Mouse (Mus musculus) liver, embryonic 15.5 days (tissue): ENCODE results near the gene Sertad3. TPM values are rescaled to one million over a fixed set of nuclear protein-coding genes. Genes with fewer than 3 reads are reported as not detected.
A peak's percentile ranks its signal among the peaks of the same experiment; 100 is the strongest.

Experiments used
- ATAC-seq: fragments of 200-750 bp; cut with Nextera tagmentation; 2 replicates; pipeline ENCODE4 v1.8.0; 2017; ENCODE audit warnings: moderate number of reproducible peaks, mild to moderate bottlenecking, moderate library complexity; ENCODE audit not compliant: insufficient read depth
- H3K27ac ChIP-seq: fragments of 300-500 bp; sonication (generic); replicated peaks from 2 replicates; pipeline ENCODE4 v1.5.1; 2015; ENCODE audit warnings: mild to moderate bottlenecking, inconsistent platforms
- H3K27me3 ChIP-seq: fragments of 300-500 bp; sonication (generic); 2 replicates; pipeline ENCODE4 v1.6.1; 2015; ENCODE audit warnings: mild to moderate bottlenecking, inconsistent platforms
- H3K36me3 ChIP-seq: fragments of 300-500 bp; sonication (generic); replicated peaks from 2 replicates; pipeline ENCODE4 v1.6.1; 2015; ENCODE audit warnings: moderate library complexity, mild to moderate bottlenecking, inconsistent platforms
- H3K4me1 ChIP-seq: fragments of 300-500 bp; sonication (generic); replicated peaks from 2 replicates; pipeline ENCODE4 v1.6.1; 2015; ENCODE audit warnings: inconsistent platforms
- H3K4me2 ChIP-seq: fragments of 300-500 bp; sonication (generic); 2 replicates; pipeline ENCODE4 v1.6.1; 2015; ENCODE audit warnings: moderate library complexity, mild to moderate bottlenecking, inconsistent platforms
- H3K4me3 ChIP-seq: fragments of 300-500 bp; sonication (generic); replicated peaks from 2 replicates; pipeline ENCODE4 v1.5.1; 2015; ENCODE audit warnings: mild to moderate bottlenecking, inconsistent platforms
- H3K9ac ChIP-seq: fragments of 300-500 bp; sonication (generic); 2 replicates; pipeline ENCODE4 v1.6.1; 2015; ENCODE audit warnings: moderate library complexity, mild to moderate bottlenecking, inconsistent platforms
- H3K9me3 ChIP-seq: fragments of 300-500 bp; sonication (generic); replicated peaks from 2 replicates; pipeline ENCODE4 v1.6.1; 2016; ENCODE audit warnings: inconsistent platforms
- WGBS: fragments of 180-500 bp; shearing (Covaris S2); methylation state at CpG from one replicate; pipeline ENCODE4 v1.1.7; 2015; ENCODE audit warnings: mixed read lengths; ENCODE audit not compliant: insufficient replicate concordance; 5-methylcytosine and 5-hydroxymethylcytosine counted together
- polyA plus RNA-seq: library from polyadenylated mRNA; unstranded; fragments of >200 nt; fragmentation: Nextera tagmentation; extraction: Ambion mirVana; gene quantifications from 2 replicates; pipeline ENCODE4 v1.2.1, GENCODE M21; 2015

Gene Sertad3
- polyA plus RNA-seq, 1 experiment from 2014 or later = 35.6 TPM

GRCm38 (mm10) chr7:27520104-27520503 is 46.5 kb downstream of the Sertad3 start:
- Histone ChIP-seq H3K27ac (no peak overlapping the region), H3K4me1 (peaks cover 9% of the 10 kb centered on the region), H3K9me3 (0 out of 2 replicates have a peak, but pooled peaks cover 3% of the 10 kb centered on the region), H3K27me3 (no peaks in the 10 kb centered on the region), H3K36me3 (no peaks in the 10 kb centered on the region), H3K4me2 (no peak overlapping the region), H3K9ac (no peak overlapping the region), H3K4me3 (no peak overlapping the region)
- no peak for ATAC-seq

- Histone ChIP-seq H3K4me2 (no peak overlapping the region), H3K4me1 (peaks cover 14% of the 10 kb centered on the region), H3K4me3 (no peak overlapping the region), H3K9ac (no peak overlapping the region), H3K27me3 (no peaks in the 10 kb centered on the region), H3K27ac (no peak overlapping the region), H3K9me3 (0 out of 2 replicates have a peak, but pooled peaks cover 3% of the 10 kb centered on the region), H3K36me3 (no peaks in the 10 kb centered on the region)
- ATAC-seq = no peak
- 45% methylated on average over 1 of the region's 1 CpGs for WGBS
These were observed 47.0 kb downstream of the Sertad3 start for GRCm38 (mm10) chr7:27520599-27520998.

- Histone ChIP-seq H3K4me3 (no peak within 1 kb of the TSS), H3K27me3 (no peaks in the 10 kb centered on the region), H3K9me3 (0 out of 2 replicates have a peak, but pooled peaks cover 3% of the 10 kb centered on the region), H3K27ac (no peak within 1 kb of the TSS), H3K4me2 (no peak within 1 kb of the TSS), H3K9ac (no peak within 1 kb of the TSS), H3K36me3 (no peaks in the 10 kb centered on the region), H3K4me1 (peaks cover 26% of the 10 kb centered on the region)
- ATAC-seq = no peak
- WGBS = 61% methylated on average over 5 of the region's 5 CpGs
These were observed 49.4 kb downstream of the Sertad3 start, which contains the start of gene Hipk4 for GRCm38 (mm10) chr7:27522967-27523366. TSS of gene Hipk4 (plus strand) at chr7:27523267.

GRCm38 (mm10) chr7:27523805-27524204 is 50.2 kb downstream of the Sertad3 start:
- ATAC-seq = no peak
- H3K27ac ChIP-seq = no peak overlapping the region
- H3K4me2 ChIP-seq = no peak overlapping the region
- H3K36me3 ChIP-seq = no peaks in the 10 kb centered on the region
- H3K9ac ChIP-seq = no peak overlapping the region
- 90% methylated on average over 13 of the region's 13 CpGs for WGBS
- no peak overlapping the region for H3K4me3 ChIP-seq
- H3K9me3 ChIP-seq = 0 out of 2 replicates have a peak, but pooled peaks cover 3% of the 10 kb centered on the region
- peaks cover 26% of the 10 kb centered on the region for H3K4me1 ChIP-seq
- H3K27me3 ChIP-seq = no peaks in the 10 kb centered on the region

- ATAC-seq = peak; percentile 99
- 18% methylated on average over 10 of the region's 10 CpGs for WGBS
- Histone ChIP-seq H3K4me2 (peak overlapping the region; percentile 78), H3K27me3 (no peaks in the 10 kb centered on the region), H3K27ac (peak overlapping the region; percentile 91), H3K36me3 (no peaks in the 10 kb centered on the region), H3K4me1 (peaks cover 24% of the 10 kb centered on the region), H3K9me3 (no peaks in the 10 kb centered on the region), H3K9ac (peak overlapping the region; percentile 60), H3K4me3 (peak overlapping the region; percentile 39)
These were observed 52.7 kb downstream of the Sertad3 start for GRCm38 (mm10) chr7:27526039-27526827.

Other genes with a start within 250 kb of the Sertad3 start
- gene Itpkc, start 245.1 kb upstream of the Sertad3 start, polyA plus RNA-seq = 1.7 and 2.1 TPM in 2 replicates
- 23.8 and 26.5 TPM in 2 replicates for gene Coq8b, start 240.7 kb upstream of the Sertad3 start, polyA plus RNA-seq
- 2.0 and 2.6 TPM in 2 replicates for gene Numbl, start 215.3 kb upstream of the Sertad3 start, polyA plus RNA-seq
- gene Ltbp4, start 136.1 kb upstream of the Sertad3 start, polyA plus RNA-seq = 4.6 and 7.8 TPM in 2 replicates
- gene Shkbp1, start 117.7 kb upstream of the Sertad3 start, polyA plus RNA-seq = 16.4 and 18.6 TPM in 2 replicates
- gene Gm20479, start 116.3 kb upstream of the Sertad3 start, polyA plus RNA-seq = 0.28 TPM in 1 of 2 replicates, not detected in the other
- gene Sptbn4, start 26.1 kb upstream of the Sertad3 start, polyA plus RNA-seq = 0.06 and 0.09 TPM in 2 replicates
- 920 and 1,009 TPM in 2 replicates for gene Blvrb, start 25.8 kb upstream of the Sertad3 start, polyA plus RNA-seq
- 28.2 and 29.6 TPM in 2 replicates for gene Sertad1, start 13.1 kb downstream of the Sertad3 start, polyA plus RNA-seq
- 0.67 and 0.75 TPM in 2 replicates for gene Prx, start 25.6 kb downstream of the Sertad3 start, polyA plus RNA-seq
- gene Hipk4, start 49.5 kb downstream of the Sertad3 start, polyA plus RNA-seq = 0.10 and 0.16 TPM in 2 replicates
- gene Pld3, start 79.5 kb downstream of the Sertad3 start, polyA plus RNA-seq = 76.3 and 93.4 TPM in 2 replicates
- 15.7 and 17.3 TPM in 2 replicates for gene 2310022A10Rik, start 79.5 kb downstream of the Sertad3 start, polyA plus RNA-seq
- gene Akt2, start 117.8 kb downstream of the Sertad3 start, polyA plus RNA-seq = 26.4 and 28.3 TPM in 2 replicates
- 0.05 TPM in 1 of 2 replicates, not detected in the other for gene Ttc9b, start 180.1 kb downstream of the Sertad3 start, polyA plus RNA-seq
- gene Map3k10, start 200.8 kb downstream of the Sertad3 start, polyA plus RNA-seq = 1.5 TPM in 2 replicates
- 0.38 and 0.91 TPM in 2 replicates for gene Zfp607b, start 215.6 kb downstream of the Sertad3 start, polyA plus RNA-seq